Mouse (Mus musculus) megakaryocyte, adult 5-6 weeks (primary cell): ENCODE measurements around the gene Tmem267. TPM values are rescaled to one million over a fixed set of nuclear protein-coding genes. Genes with fewer than 3 reads are reported as not detected.
"Not testable (repeated sequence)": the region's sequence is repeated elsewhere in the genome, so short reads cannot be mapped to it uniquely, and the experiment has no call there.

Source experiments
- ATAC-seq: 2 replicates; pipeline ENCODE4 v1.8.0; 2016; ENCODE audit warnings: mild to moderate bottlenecking, inconsistent platforms; ENCODE audit not compliant: poor library complexity, severe bottlenecking
- total RNA-seq, 2 experiments: library from RNA; stranded (forward) in 1 of 2; stranded (reverse) in 1 of 2; fragments of 153-499, 151-499 nt in 1 of 2; fragments of 221-1000, 200-1000 nt in 1 of 2; gene quantifications; 2 replicates each; pipeline versions ENCODE4 v1.2.3 to v1.2.4; 2015 to 2017

Gene Tmem267
- total RNA-seq, 2 experiments from 2014 or later: 0.66 to 7.4 TPM

- not testable (repeated sequence) for ATAC-seq
These were observed 116.5 kb downstream of the Tmem267 start for GRCm38 (mm10) chr13:119604322-119604721.

- ATAC-seq: no peak
These were observed 131.0 kb downstream of the Tmem267 start for GRCm38 (mm10) chr13:119618841-119619240.

- ATAC-seq: no peak
These were observed 131.9 kb downstream of the Tmem267 start for GRCm38 (mm10) chr13:119619735-119620134.

- ATAC-seq: no peak
These were observed 135.8 kb downstream of the Tmem267 start, which contains the start of gene Ccl28 for GRCm38 (mm10) chr13:119623634-119624033. Ccl28 (plus strand) TSS chr13:119623819.

- ATAC-seq: not testable (repeated sequence)
These were observed 138.1 kb downstream of the Tmem267 start for GRCm38 (mm10) chr13:119625952-119626351.

- ATAC-seq: peak; percentile 100
These were observed 143.8 kb downstream of the Tmem267 start for GRCm38 (mm10) chr13:119631482-119632155.

- no peak for ATAC-seq
These were observed 144.3 kb downstream of the Tmem267 start for GRCm38 (mm10) chr13:119632156-119632548.

GRCm38 (mm10) chr13:119635496-119635895, 147.7 kb downstream of the Tmem267 start:
- ATAC-seq: no peak

GRCm38 (mm10) chr13:119637837-119638236, 150.0 kb downstream of the Tmem267 start:
- ATAC-seq: no peak

- ATAC-seq: no peak
These were observed 150.6 kb downstream of the Tmem267 start for GRCm38 (mm10) chr13:119638449-119638848.

GRCm38 (mm10) chr13:119639302-119639701, 151.5 kb downstream of the Tmem267 start:
- peak; percentile 61 for ATAC-seq

GRCm38 (mm10) chr13:119640504-119640903, 152.7 kb downstream of the Tmem267 start:
- peak; percentile 86 for ATAC-seq

- no peak for ATAC-seq
These were observed 153.3 kb downstream of the Tmem267 start for GRCm38 (mm10) chr13:119641145-119641544.

- no peak for ATAC-seq
These were observed 156.9 kb downstream of the Tmem267 start for GRCm38 (mm10) chr13:119644769-119645168.

GRCm38 (mm10) chr13:119646511-119646910, 158.7 kb downstream of the Tmem267 start:
- no peak for ATAC-seq

GRCm38 (mm10) chr13:119648891-119649698, 161.3 kb downstream of the Tmem267 start:
- no peak for ATAC-seq

- ATAC-seq: no peak
These were observed 161.8 kb downstream of the Tmem267 start for GRCm38 (mm10) chr13:119649699-119650046.

- ATAC-seq: no peak
These were observed 166.9 kb downstream of the Tmem267 start for GRCm38 (mm10) chr13:119654734-119655133.

GRCm38 (mm10) chr13:119656246-119656645, 168.4 kb downstream of the Tmem267 start:
- ATAC-seq: no peak

- no peak for ATAC-seq
These were observed 169.1 kb downstream of the Tmem267 start for GRCm38 (mm10) chr13:119656846-119657416.
